Mouse (Mus musculus): ENCODE data around the gene Uba2. TPM values are rescaled to one million over a fixed set of nuclear protein-coding genes. Genes with fewer than 3 reads are reported as not detected.

Uba2 gene
- polyA plus RNA-seq, 1 experiment from 2014 or later: 50.0 TPM

DNA sequence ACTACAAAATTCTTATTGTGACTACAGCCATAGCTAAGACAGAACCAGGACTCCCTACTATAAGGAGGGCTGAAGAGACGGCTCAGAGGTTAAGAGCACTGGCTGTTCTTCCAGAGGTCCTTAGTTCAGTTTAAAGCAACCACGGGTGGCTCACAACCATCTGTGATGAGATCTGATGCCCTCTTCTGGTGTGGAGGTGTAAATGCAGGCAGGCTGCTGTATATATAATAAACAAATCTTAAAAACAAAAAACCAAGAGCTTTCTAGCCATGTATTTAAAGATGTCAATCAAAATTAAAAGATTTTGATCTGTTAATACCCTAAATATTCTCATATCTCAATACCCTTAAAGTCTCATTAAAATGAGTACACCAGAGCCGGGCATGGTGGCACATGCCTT, 10.2 kb downstream of the Uba2 start:
- Histone ChIP-seq H3K4me2 (ENCODE audit: low read depth, low read length) (no peak overlapping the region), H3K9me3 (ENCODE audit: low read length) (no peaks in the 10 kb centered on the region), H3K27ac (ENCODE audit: low read depth) (no peak overlapping the region), H3K4me3 (ENCODE audit: low read depth, low read length) (no peak overlapping the region), H3K36me3 (replicated peaks; ENCODE audit: insufficient read depth, low read length) (peaks cover 86% of the 10 kb centered on the region), H3K9ac (replicated peaks) (no peak overlapping the region), H3K27me3 (ENCODE audit: insufficient read depth, low read length) (no peaks in the 10 kb centered on the region), H3K4me1 (ENCODE audit: insufficient read depth) (no peaks in the 10 kb centered on the region)
- DNase-seq: no peak
- WGBS (ENCODE audit: insufficient replicate concordance): 88% methylated on average over 3 of the region's 3 CpGs
- no peak for ATAC-seq
- TF ChIP-seq EP300 (IDR thresholded peaks at IDR 0.05; ENCODE audit: low read depth): no peak

DNA sequence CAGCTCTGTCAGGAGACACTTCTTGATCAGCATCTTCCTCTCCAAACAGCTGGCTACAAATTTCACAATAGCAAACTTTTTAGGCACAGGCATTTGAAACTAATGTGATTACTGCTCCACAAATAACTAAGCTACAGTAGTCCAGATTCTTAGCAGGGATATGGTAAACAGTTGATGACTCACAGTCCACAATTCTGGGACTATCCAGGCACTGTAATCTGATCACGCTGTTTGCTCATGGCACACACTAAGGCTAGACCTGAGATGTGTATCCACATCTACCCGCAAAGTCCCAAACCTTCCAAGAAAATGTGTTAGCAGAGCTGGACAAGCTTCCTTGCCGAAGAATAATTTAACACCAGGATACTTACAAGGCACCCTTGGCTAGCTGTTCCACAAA, 11.4 kb downstream of the Uba2 start:
- DNase-seq: no peak
- no peak for TF ChIP-seq CTCF (IDR thresholded peaks at IDR 0.05; ENCODE audit: low read depth)
- no peak for TF ChIP-seq EP300 (IDR thresholded peaks at IDR 0.05; ENCODE audit: low read depth)
- H3K9ac ChIP-seq (replicated peaks): no peak overlapping the region
- H3K36me3 ChIP-seq (replicated peaks; ENCODE audit: insufficient read depth, low read length): peaks cover 87% of the 10 kb centered on the region
- no peak overlapping the region for H3K4me3 ChIP-seq (ENCODE audit: low read depth, low read length)
- no peak for ATAC-seq
- H3K27me3 ChIP-seq (ENCODE audit: insufficient read depth, low read length): no peaks in the 10 kb centered on the region
- 90% methylated on average over 3 of the region's 3 CpGs for WGBS (ENCODE audit: insufficient replicate concordance)
- no peak overlapping the region for H3K27ac ChIP-seq (ENCODE audit: low read depth)
- no peaks in the 10 kb centered on the region for H3K9me3 ChIP-seq (ENCODE audit: low read length)
- no peak overlapping the region for H3K4me2 ChIP-seq (ENCODE audit: low read depth, low read length)
- H3K4me1 ChIP-seq (ENCODE audit: insufficient read depth): no peaks in the 10 kb centered on the region

DNA sequence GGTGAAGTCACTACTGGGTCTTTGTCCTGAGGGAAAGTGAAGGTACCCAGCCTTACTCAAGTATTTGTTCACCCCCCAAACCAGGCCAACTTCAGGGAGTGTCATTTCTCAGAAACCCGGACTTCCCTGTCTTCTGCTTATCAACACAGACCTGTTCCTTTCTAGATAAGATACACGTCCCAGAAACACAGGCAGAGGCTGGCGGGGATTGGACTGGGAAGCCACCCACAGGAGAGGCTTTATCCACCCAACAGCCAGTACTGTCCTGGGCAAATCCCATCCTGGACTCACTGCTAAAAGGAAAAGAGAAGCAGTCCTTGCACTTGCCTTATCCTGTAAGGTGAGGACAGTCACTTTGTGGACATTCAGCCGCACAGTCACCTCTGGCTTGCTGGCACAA, 22.2 kb downstream of the Uba2 start:
- 46% methylated on average over 4 of the region's 4 CpGs for WGBS (ENCODE audit: insufficient replicate concordance)
- peak overlapping the region; percentile 13 for H3K4me2 ChIP-seq (ENCODE audit: low read depth, low read length)
- peak; percentile 84 for ATAC-seq

DNA sequence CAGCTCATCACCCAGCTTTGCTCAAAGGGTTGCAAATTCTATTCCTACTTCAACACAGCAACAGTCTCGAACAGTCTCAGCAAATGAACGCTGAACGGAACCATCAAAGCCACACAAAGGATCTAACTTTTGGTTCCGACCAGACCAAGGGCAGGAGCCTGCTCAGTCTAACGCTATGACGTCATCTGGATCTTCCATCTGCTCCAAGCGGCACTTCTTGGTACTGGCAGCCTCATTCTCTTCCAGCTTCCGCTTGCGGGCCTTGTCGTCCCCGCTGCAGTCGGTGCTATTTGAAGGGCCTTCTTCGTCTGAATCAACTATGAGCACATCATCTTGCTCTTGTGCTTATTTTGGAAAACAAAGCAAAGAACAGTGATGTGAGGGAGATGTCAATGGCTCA, 28.3 kb downstream of the Uba2 start:
- DNase-seq (no peak), ATAC-seq (no peak)
- Histone ChIP-seq H3K9me3 (ENCODE audit: low read length) (no peaks in the 10 kb centered on the region), H3K4me1 (ENCODE audit: insufficient read depth) (no peaks in the 10 kb centered on the region), H3K4me3 (ENCODE audit: low read depth, low read length) (no peak overlapping the region), H3K9ac (replicated peaks) (no peak overlapping the region), H3K27ac (ENCODE audit: low read depth) (no peak overlapping the region), H3K27me3 (ENCODE audit: insufficient read depth, low read length) (no peaks in the 10 kb centered on the region), H3K36me3 (replicated peaks; ENCODE audit: insufficient read depth, low read length) (peaks cover 57% of the 10 kb centered on the region), H3K4me2 (ENCODE audit: low read depth, low read length) (no peak overlapping the region)
- TF ChIP-seq EP300 (IDR thresholded peaks at IDR 0.05; ENCODE audit: low read depth) (no peak), CTCF (IDR thresholded peaks at IDR 0.05; ENCODE audit: low read depth) (no peak)
- WGBS (ENCODE audit: insufficient replicate concordance): 94% methylated on average over 13 of the region's 13 CpGs

More for the DNA sequence above, 22.2 kb downstream of the Uba2 start:
- Histone ChIP-seq H3K4me1 (ENCODE audit: insufficient read depth) (no peaks in the 10 kb centered on the region), H3K9me3 (ENCODE audit: low read length) (0 out of 2 replicates have a peak, but pooled peaks cover 4% of the 10 kb centered on the region), H3K27me3 (ENCODE audit: insufficient read depth, low read length) (no peaks in the 10 kb centered on the region), H3K4me3 (ENCODE audit: low read depth, low read length) (no peak overlapping the region), H3K9ac (replicated peaks) (no peak overlapping the region), H3K27ac (ENCODE audit: low read depth) (no peak overlapping the region), H3K36me3 (replicated peaks; ENCODE audit: insufficient read depth, low read length) (peaks cover 89% of the 10 kb centered on the region)
- DNase-seq: peak; percentile 21
- TF ChIP-seq EP300 (IDR thresholded peaks at IDR 0.05; ENCODE audit: low read depth) (peak; percentile 78), CTCF (IDR thresholded peaks at IDR 0.05; ENCODE audit: low read depth) (no peak)

DNA sequence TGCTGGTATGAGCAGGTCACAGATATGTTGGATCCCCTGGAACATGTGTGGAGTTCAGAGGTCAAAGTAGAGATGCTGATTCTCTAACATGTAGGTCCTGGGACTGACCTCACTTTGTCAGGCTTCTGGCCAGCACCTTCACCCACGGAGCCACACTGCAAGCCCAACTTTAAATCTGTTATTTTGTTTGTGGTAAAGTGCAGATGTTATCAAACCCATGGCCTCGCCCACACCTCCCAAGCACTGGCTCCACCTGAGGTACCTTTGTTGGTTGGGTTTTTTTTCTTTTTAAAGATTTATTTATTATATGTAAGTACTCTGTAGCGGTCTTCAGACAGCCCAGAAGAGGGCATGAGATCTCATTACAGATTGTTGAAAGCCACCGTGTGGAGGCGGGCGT, 29.9 kb downstream of the Uba2 start:
- Histone ChIP-seq H3K27me3 (ENCODE audit: insufficient read depth, low read length) (no peaks in the 10 kb centered on the region), H3K36me3 (replicated peaks; ENCODE audit: insufficient read depth, low read length) (peaks cover 41% of the 10 kb centered on the region), H3K4me1 (ENCODE audit: insufficient read depth) (no peaks in the 10 kb centered on the region), H3K9me3 (ENCODE audit: low read length) (no peaks in the 10 kb centered on the region), H3K4me3 (ENCODE audit: low read depth, low read length) (no peak overlapping the region), H3K27ac (ENCODE audit: low read depth) (no peak overlapping the region), H3K9ac (replicated peaks) (no peak overlapping the region), H3K4me2 (ENCODE audit: low read depth, low read length) (no peak overlapping the region)
- 80% methylated on average over 6 of the region's 6 CpGs for WGBS (ENCODE audit: insufficient replicate concordance)
- no peak for DNase-seq
- no peak for ATAC-seq
- no peak for TF ChIP-seq CTCF (IDR thresholded peaks at IDR 0.05; ENCODE audit: low read depth)

DNA sequence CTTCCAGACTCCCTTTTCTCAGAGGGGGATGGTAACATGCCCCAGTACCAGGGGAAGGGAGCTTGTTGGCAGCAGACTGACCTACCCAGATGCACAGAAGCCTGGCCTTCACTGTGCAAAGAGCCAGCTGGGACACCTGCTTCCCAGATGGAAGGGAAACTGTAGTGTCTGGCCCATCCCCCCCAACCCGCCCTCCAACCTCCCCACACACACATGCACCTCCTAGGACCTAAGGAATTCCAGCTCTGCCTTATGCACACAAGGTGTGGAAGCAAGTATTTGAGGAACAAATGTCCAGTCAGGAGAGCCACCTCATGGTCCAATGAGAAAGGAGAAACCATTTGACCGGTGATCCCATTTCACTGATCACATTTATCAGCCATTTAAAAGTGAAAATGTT, 35.1 kb downstream of the Uba2 start:
- DNase-seq: no peak
- Histone ChIP-seq H3K9me3 (ENCODE audit: low read length) (no peaks in the 10 kb centered on the region), H3K36me3 (replicated peaks; ENCODE audit: insufficient read depth, low read length) (no peaks in the 10 kb centered on the region), H3K27me3 (ENCODE audit: insufficient read depth, low read length) (peaks cover 20% of the 10 kb centered on the region), H3K27ac (ENCODE audit: low read depth) (no peak overlapping the region), H3K4me2 (ENCODE audit: low read depth, low read length) (no peak overlapping the region), H3K9ac (replicated peaks) (no peak overlapping the region), H3K4me3 (ENCODE audit: low read depth, low read length) (no peak overlapping the region), H3K4me1 (ENCODE audit: insufficient read depth) (no peaks in the 10 kb centered on the region)
- 75% methylated on average over 2 of the region's 2 CpGs for WGBS (ENCODE audit: insufficient replicate concordance)
- no peak for TF ChIP-seq EP300 (IDR thresholded peaks at IDR 0.05; ENCODE audit: low read depth)
- TF ChIP-seq CTCF (IDR thresholded peaks at IDR 0.05; ENCODE audit: low read depth): no peak
- no peak for ATAC-seq
